Mouse (Mus musculus) E14TG2a.4 (cell line): Measurements from ENCODE around the gene 1700080O16Rik.
A peak's percentile ranks its signal among the peaks of the same experiment; 100 is the strongest.

Experiments used
- H3K27me3 ChIP-seq: 2 replicates; pipeline ENCODE4 v1.6.1; 2014; ENCODE audit warnings: low read length, control low read depth; ENCODE audit not compliant: insufficient read depth
- H3K36me3 ChIP-seq: 2 replicates; pipeline ENCODE4 v1.6.1; 2014; ENCODE audit warnings: low read length, control low read depth; ENCODE audit not compliant: insufficient read depth
- H3K4me1 ChIP-seq: replicated peaks from 2 replicates; pipeline ENCODE4 v1.6.1; 2014; ENCODE audit warnings: low read depth, low read length, control low read depth
- H3K4me3 ChIP-seq: replicated peaks from 2 replicates; pipeline ENCODE4 v1.5.1; 2014; ENCODE audit warnings: mild to moderate bottlenecking, low read length
- H3K9me3 ChIP-seq: 2 replicates; pipeline ENCODE4 v1.6.1; 2014; ENCODE audit warnings: low read length, control low read depth
- CTCF ChIP-seq: conservative IDR thresholded peaks from 2 replicates; pipeline ENCODE4 v1.5.1; 2014; ENCODE audit warnings: low read length
- NANOG ChIP-seq: IDR thresholded peaks from 2 replicates; pipeline ENCODE4 v1.6.1; 2014; ENCODE audit warnings: borderline replicate concordance, low read length, mixed read lengths
- POU5F1 ChIP-seq: IDR thresholded peaks from 2 replicates; pipeline ENCODE4 v1.6.1; 2014; ENCODE audit warnings: low read length, borderline replicate concordance

1700080O16Rik gene

GRCm38 (mm10) chrX:51972672-51973071 lies at the start of gene 1700080O16Rik:
Gene 1700080O16Rik, minus strand, starts transcription at chrX:51972772.
- no peaks in the 10 kb centered on the region for H3K4me1 ChIP-seq
- 0 out of 2 replicates have a peak, but pooled peaks cover 3% of the 10 kb centered on the region for H3K27me3 ChIP-seq
- no peak within 1 kb of the TSS for H3K4me3 ChIP-seq
- TF ChIP-seq CTCF, result no peak
- no peak for TF ChIP-seq NANOG
- no peak for TF ChIP-seq POU5F1
- H3K36me3 ChIP-seq, result no peaks in the 10 kb centered on the region
- H3K9me3 ChIP-seq, result no peaks in the 10 kb centered on the region

GRCm38 (mm10) chrX:52017660-52018059 lies 45.1 kb upstream of the 1700080O16Rik start:
- TF ChIP-seq POU5F1 (no peak), NANOG (no peak), CTCF (no peak)
- H3K4me3 ChIP-seq, result no peak overlapping the region

GRCm38 (mm10) chrX:52000072-52000471 lies 27.5 kb upstream of the 1700080O16Rik start:
- Histone ChIP-seq H3K27me3 (no peaks in the 10 kb centered on the region), H3K36me3 (no peaks in the 10 kb centered on the region)
- TF ChIP-seq CTCF, result no peak
- TF ChIP-seq NANOG, result no peak
- no peak for TF ChIP-seq POU5F1

More at GRCm38 (mm10) chrX:52017660-52018059, 45.1 kb upstream of the 1700080O16Rik start:
- no peaks in the 10 kb centered on the region for H3K36me3 ChIP-seq
- H3K27me3 ChIP-seq, result no peaks in the 10 kb centered on the region
- no peaks in the 10 kb centered on the region for H3K4me1 ChIP-seq
- H3K9me3 ChIP-seq, result no peaks in the 10 kb centered on the region

GRCm38 (mm10) chrX:51999426-51999825 lies 26.9 kb upstream of the 1700080O16Rik start:
- no peak overlapping the region for H3K4me3 ChIP-seq
- no peaks in the 10 kb centered on the region for H3K36me3 ChIP-seq
- H3K4me1 ChIP-seq, result no peaks in the 10 kb centered on the region
- peaks cover 19% of the 10 kb centered on the region for H3K9me3 ChIP-seq
- no peaks in the 10 kb centered on the region for H3K27me3 ChIP-seq
- TF ChIP-seq NANOG, result no peak
- no peak for TF ChIP-seq POU5F1
- no peak for TF ChIP-seq CTCF

More at GRCm38 (mm10) chrX:52000072-52000471, 27.5 kb upstream of the 1700080O16Rik start:
- H3K4me3 ChIP-seq, result no peak overlapping the region
- no peaks in the 10 kb centered on the region for H3K4me1 ChIP-seq
- peaks cover 19% of the 10 kb centered on the region for H3K9me3 ChIP-seq

GRCm38 (mm10) chrX:51976361-51976760 lies 3.8 kb upstream of the 1700080O16Rik start:
- Histone ChIP-seq H3K4me3 (no peak overlapping the region), H3K9me3 (no peaks in the 10 kb centered on the region), H3K36me3 (no peaks in the 10 kb centered on the region), H3K27me3 (no peaks in the 10 kb centered on the region), H3K4me1 (no peaks in the 10 kb centered on the region)
- TF ChIP-seq POU5F1, result no peak
- TF ChIP-seq CTCF, result no peak
- no peak for TF ChIP-seq NANOG

- TF ChIP-seq POU5F1 (no peak), NANOG (no peak), CTCF (no peak)
These were observed 2.0 kb upstream of the 1700080O16Rik start for GRCm38 (mm10) chrX:51974618-51975017.

GRCm38 (mm10) chrX:51948071-51948470 lies 24.5 kb downstream of the 1700080O16Rik start:
- no peaks in the 10 kb centered on the region for H3K36me3 ChIP-seq
- H3K4me1 ChIP-seq, result peaks cover 3% of the 10 kb centered on the region; the same call in 1 of the 2 replicates
- no peak for TF ChIP-seq CTCF
- TF ChIP-seq NANOG, result no peak
- no peak for TF ChIP-seq POU5F1
- H3K4me3 ChIP-seq, result no peak overlapping the region
- H3K27me3 ChIP-seq, result no peaks in the 10 kb centered on the region
- H3K9me3 ChIP-seq, result no peaks in the 10 kb centered on the region

More at GRCm38 (mm10) chrX:51974618-51975017, 2.0 kb upstream of the 1700080O16Rik start:
- Histone ChIP-seq H3K9me3 (no peaks in the 10 kb centered on the region), H3K4me1 (no peaks in the 10 kb centered on the region), H3K27me3 (0 out of 2 replicates have a peak, but pooled peaks cover 3% of the 10 kb centered on the region), H3K36me3 (no peaks in the 10 kb centered on the region), H3K4me3 (no peak overlapping the region)

GRCm38 (mm10) chrX:51938076-51938475 lies 34.5 kb downstream of the 1700080O16Rik start:
- H3K36me3 ChIP-seq, result no peaks in the 10 kb centered on the region
- H3K27me3 ChIP-seq, result no peaks in the 10 kb centered on the region
- H3K4me3 ChIP-seq, result no peak overlapping the region
- H3K4me1 ChIP-seq, result no peaks in the 10 kb centered on the region
- no peak for TF ChIP-seq POU5F1
- no peak for TF ChIP-seq CTCF
- TF ChIP-seq NANOG, result 0 out of 2 replicates have a peak, but pooled peaks have one; percentile 15
- no peaks in the 10 kb centered on the region; the same call in 1 of the 2 replicates for H3K9me3 ChIP-seq

GRCm38 (mm10) chrX:51919091-51919490 lies 53.5 kb downstream of the 1700080O16Rik start:
- Histone ChIP-seq H3K9me3 (peaks cover 12% of the 10 kb centered on the region), H3K27me3 (no peaks in the 10 kb centered on the region), H3K4me1 (no peaks in the 10 kb centered on the region), H3K36me3 (no peaks in the 10 kb centered on the region), H3K4me3 (no peak overlapping the region)
- TF ChIP-seq POU5F1 (no peak), CTCF (no peak), NANOG (no peak)
